Mouse (Mus musculus): ENCODE results near the gene Kcp. TPM values are rescaled to one million over a fixed set of nuclear protein-coding genes. Genes with fewer than 3 reads are reported as not detected.

Kcp gene
- 1 to 10 TPM; 1.7 to 1.9 TPM for total RNA-seq (2021)

DNA sequence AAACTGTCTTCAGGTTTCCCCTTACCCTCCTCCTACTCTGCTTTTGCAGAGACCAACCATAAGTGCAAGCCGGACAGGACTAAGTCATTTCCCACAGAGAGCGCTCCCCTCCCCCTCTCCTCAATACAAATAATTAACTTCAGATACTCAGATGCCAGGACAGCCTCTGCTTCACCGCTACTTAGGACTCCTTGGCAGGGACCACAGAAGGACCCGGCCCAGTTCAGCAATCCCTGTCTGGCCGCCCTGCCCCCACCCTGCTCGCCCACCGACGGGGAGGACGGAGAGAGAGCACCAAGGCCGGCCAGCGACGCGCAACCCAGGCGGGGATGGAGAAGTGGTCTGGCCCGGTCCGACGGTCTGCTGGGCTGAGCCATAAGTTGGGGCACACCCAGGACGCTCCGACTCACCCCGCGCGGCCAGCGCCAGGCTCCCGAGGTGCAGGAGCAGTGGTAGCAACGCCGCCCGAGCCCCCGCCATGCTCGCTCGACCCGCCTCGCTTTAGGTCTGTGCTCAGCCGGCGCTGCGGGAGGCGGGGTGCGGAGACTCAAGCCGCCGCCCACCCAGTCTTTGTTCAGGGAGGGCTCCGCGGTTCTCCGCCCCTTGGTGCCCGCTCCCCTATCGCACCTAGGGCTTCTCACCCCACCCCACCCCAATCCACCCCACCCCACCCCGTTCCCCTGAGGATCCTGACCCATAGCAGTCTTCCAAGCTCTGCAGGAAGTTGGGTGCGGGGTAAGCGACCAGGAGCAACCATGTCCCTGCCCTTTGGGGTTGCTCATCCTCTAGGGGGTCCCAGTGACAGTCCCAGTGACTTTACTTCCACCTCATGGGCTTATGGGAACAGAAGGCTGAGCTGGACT, at the start of gene Kcp:
Gene Kcp, minus strand, starts transcription at position 506 of the 863 bp plus-strand sequence.
- no peak for DNase-seq

DNA sequence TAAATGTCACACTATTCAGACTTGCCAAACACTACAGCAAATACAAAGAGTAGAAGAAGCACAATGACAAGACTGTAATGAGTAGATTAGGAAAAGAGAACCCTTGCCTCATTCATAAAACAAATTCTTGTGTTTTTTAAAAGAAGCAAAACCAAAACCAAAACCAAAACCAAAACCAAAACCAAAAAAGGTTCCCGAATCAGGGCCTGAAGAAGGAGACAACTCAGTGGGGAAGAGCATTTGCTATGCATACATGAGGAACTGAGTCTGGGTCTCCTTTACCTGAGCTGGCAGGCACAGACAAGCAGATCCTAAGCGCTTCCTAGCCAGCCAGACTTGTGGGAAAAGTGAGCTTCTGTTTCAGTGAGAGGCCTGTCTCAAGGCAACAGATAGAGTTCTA, 49.4 kb upstream of the Kcp start:
- DNase-seq: no peak

DNA sequence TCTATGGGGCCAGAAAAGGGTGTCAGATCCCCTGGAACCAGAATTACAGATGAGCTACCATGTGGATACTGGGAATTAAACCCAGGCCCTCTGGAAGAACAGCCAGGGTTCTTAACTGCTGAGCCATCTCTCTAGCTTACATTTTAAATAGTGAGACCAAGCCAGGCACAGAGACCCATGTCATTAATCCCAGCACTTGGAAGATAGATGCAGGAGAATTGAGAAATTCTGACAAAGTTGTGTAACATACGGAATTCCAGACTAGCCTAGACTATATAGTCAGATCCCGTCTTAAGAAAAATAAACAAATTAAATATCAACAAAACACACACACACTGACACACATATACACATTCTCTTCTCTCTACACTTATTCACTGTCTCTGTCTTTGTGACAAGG, 44.8 kb upstream of the Kcp start:
- DNase-seq: no peak

DNA sequence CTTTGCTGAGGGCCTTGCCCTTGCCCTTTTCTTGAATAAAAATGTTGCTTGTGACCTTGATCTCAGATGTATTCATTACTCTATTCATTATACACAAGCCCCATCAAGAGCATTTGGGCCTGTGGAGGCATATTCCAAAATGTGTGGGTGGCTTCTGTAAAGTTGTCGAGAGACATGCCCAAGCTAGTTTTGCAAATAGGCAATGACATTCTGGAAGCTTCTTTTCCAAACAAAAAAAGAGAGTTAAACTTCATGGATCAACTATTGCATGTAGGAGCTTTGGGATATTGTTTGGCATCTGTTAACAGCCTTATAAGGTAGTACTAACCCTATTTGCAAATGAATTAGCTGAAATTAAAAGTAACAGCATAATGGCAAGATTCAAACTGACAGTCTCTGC, 40.3 kb upstream of the Kcp start:
- no peak for DNase-seq

DNA sequence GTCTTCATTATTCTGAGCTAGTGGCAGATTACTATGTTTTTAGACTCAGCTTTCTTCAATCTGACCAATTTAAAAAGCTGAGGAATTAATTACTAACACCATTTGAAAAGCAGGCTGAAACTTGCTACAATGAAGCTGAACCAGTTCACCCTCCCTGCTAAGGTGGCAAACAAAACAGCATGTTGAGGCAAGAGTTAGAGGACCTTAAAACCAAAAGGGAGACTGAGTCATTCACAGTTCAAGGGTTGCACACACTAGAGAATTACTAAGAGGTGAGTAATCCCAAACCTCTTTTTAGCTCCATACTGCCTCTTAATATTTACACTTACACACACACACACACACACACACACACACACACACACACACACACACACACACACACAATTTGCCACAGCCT, 39.8 kb upstream of the Kcp start:
- no peak for DNase-seq

DNA sequence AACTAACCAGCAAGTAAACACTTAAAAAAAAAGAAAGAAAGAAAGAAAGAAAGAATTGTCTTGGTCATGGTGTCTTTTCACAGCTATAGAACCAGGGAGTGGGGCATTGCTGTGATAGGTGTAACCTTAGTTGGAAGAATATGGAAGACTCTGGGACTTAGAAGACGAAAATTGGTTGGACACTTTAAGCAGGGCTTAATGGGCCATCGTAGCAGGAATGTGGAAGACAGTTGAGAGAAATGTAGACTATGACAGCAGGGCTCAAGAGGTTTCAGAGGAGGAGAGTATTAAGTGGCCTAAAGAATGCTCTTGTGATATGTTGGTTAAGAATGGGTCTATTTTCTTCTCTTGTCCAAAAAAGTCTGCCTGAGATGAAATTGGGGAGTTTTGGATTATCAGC, 37.9 kb upstream of the Kcp start:
- DNase-seq: no peak

DNA sequence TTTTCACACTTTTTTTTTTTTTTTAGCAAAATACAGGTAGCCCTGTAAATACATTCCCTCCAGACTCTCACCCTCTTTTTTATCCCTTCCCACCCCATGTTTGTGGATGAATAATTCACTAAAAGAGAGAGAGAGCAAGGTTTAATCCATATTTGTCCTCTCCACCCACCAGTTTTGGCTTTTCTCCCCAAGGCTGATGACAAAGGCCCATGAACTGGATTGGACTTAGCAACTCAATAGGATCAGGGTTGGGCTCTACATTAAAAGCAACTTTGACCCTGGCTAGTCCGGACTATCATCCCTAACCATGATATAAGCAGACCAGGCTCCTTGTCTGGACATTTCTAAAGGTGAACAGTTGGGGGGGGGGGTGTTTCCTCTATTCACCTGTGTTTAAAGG, 33.2 kb upstream of the Kcp start:
- DNase-seq: no peak

DNA sequence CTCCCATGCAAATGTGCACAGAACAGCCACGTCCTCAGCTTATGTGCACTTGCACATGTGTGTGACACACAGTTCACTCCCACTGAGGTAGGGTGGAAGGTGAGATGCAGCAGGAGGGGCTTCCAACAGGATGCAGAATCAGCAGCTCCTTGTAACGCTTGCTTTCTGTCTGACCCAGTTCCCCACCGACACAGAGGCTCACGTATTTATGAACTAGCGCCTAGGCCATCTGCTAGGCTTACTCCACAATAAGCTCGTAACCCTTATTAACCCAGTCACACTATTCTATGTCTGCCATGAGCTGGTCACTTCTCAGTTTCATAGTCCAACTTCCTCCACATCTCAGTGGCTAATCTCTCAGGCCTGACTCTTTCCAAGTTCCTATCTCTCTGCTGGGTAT, 32.5 kb upstream of the Kcp start:
- DNase-seq: no peak

DNA sequence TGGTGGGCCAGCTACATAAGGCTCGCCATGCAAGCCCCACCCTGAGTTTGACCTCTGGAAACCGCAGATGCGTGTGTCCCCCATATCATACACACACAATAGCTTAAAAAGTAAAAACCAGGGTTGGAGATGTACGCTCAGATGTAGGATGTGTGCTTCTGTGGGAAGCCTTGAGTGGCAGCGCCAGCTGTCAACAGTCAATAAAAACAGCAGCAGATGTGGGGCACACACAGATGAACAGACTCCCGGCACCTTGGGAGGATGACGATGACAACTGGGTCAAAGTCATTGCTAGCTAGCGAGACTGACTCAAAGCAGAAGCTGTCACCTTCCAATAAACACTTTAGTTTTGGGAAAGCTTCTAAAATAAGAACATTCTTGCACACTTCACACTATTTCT, 31.8 kb upstream of the Kcp start:
- no peak for DNase-seq

DNA sequence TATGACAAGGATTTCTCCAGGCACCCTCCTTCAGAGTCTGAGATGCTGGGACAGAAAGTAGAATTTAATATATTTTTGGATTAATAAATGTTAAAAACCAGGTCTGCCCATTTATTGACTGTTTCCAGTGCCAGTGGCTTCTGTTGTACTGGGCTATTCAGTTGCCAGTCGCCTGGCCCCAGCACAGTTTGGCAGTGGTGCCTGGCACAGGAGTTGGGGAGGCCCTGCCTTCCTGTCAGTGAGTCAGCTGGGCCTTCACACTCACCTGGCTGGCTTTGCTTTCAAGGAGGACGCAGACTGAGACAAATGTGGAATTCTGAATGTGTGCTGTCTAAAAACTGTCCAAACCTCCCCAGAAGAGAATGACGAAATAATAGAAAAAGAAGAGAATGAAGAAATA, 29.5 kb upstream of the Kcp start:
- no peak for DNase-seq

DNA sequence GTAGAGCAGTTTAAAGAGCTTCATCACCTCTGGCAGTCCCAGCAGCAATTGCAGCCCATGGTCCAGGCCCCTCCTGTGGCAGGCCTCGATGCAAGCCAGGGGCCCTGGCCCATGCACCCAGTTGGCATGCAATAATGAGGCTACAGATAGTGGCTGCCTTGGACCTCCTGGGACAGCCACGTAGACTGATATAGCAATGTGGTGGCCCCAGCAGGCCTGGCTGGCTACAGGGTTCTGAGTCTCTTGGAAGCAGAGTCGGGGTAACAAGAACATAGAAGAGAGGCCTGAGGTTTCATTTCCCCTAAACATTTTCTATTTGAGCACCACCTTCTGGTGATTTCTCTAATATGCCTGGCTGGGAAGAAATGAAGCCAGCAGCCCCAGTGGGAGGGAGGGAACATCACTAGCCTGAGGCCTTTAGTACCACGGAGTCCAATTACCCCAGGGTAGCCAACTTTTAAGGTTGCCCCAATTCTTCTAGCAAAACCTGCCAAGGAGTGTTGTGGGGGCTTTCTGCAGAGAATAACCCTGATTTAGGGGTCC, 29.0 kb upstream of the Kcp start:
- peak in 1 of 2 experiments; percentile 42 for DNase-seq

DNA sequence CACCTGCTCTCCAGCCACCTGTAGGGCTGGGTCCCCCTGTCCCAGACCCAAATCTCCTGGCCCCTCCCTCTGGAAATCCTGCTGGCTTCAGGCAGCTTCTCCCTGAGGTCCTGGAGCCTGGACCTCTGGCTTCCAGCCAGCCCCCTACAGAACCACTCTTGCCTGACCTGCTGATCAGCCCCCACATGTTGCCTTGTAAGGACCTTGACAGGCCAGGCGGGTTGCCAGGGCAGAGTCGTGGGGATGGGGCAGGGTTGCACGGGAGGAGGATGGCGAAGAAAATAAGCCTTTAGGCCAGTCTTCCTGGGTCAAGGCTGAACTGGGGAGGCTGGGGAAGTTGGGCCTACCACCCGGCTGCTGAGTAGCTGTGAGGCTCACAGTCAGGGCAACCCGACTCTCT, 27.6 kb upstream of the Kcp start:
- DNase-seq: no peak

DNA sequence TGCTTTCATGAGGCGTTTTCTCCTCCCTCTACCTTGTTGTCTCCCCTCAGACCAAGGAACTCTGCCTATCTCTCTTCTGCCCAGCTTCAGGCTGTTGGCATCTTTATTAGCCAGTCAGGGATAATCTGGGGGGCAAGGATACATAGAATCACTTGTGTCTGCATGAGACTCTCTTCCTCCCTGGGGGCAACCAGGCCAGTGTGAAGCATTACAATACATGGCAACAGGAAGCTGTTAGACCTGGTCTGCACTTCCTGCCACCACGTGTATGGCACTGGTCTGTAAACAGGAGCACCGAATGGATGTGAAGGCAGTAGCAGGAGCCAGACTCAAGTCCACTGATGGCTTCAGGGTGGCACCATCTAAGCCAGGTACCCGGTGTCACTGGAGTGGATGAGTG, 22.3 kb upstream of the Kcp start:
- DNase-seq: no peak

DNA sequence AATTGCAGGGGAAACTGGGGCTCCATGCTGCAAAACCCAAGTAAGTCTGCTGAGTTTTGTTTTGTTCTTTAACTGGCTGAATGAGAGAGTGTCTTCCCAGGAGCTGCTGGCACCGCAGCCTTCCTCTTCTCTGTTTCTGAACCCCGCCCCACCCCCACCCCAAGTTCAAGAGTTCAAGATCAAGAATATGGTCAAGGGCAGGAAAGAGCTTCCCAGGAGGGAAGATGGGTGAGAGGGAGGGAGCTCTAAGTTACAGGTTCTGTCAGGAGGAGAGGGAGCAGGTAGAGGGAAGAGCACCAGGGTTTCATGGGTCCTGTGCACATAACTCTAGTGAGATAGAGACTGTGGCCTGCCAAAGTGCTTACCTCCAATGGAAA, 21.7 kb upstream of the Kcp start:
- no peak for DNase-seq

DNA sequence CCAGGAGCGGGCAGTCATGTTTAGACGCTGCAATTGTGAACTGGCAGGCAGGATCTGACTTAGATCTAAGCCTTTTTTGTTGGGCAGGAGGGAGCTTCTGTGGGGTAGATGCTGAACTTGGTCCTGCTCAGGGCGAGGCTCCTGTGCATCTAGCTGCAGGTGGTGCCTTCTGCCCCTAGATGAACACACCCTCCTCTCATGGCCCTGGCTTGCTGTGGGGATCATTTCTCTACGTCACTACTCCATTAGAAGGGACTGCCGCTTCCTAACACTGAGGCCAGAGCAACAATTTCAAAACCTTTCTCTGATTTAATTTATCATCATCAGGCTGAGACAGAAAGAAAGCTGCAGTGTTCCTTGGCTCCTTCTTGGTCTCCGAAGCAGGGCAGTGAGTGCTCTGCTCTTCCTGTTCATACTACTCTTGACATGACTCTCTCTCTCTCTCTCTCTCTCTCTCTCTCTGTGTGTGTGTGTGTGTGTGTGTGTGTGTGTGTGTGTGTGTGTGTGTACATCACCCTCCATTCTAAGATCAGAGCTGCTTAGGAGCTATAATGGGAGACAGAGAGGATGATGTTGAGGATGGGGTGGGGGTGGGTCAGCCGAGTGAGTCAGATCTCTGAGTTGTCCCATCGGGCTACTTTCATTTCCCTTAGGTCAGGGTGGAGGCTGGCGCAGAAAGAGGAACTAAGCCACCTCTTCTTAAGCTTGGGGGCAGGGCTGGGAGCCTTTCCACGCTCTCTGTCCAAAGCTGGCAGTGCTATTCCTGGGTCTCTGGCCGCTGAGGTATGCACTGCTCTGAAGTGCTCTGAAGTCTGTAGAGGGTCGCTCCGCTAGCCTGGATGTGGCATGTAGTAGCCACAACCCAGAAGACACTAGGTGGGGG, 21.1 kb upstream of the Kcp start:
- DNase-seq: no peak

DNA sequence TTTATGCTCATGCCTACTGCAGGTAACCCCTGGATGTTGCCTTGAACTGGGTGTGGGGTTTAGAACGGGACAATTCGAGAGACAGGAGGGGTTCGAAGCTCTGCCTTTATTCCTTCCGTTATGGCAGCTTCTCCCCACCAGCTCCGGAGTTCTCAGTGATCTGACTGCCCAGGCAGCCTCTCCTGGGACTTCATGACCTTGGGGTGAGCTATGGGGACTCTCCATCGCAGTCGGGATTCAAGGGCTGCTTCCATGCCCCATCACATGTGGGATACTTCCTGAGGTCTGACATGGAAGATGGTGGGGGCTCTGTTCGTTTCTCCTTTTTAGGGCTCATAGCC, 20.4 kb upstream of the Kcp start:
- no peak for DNase-seq

DNA sequence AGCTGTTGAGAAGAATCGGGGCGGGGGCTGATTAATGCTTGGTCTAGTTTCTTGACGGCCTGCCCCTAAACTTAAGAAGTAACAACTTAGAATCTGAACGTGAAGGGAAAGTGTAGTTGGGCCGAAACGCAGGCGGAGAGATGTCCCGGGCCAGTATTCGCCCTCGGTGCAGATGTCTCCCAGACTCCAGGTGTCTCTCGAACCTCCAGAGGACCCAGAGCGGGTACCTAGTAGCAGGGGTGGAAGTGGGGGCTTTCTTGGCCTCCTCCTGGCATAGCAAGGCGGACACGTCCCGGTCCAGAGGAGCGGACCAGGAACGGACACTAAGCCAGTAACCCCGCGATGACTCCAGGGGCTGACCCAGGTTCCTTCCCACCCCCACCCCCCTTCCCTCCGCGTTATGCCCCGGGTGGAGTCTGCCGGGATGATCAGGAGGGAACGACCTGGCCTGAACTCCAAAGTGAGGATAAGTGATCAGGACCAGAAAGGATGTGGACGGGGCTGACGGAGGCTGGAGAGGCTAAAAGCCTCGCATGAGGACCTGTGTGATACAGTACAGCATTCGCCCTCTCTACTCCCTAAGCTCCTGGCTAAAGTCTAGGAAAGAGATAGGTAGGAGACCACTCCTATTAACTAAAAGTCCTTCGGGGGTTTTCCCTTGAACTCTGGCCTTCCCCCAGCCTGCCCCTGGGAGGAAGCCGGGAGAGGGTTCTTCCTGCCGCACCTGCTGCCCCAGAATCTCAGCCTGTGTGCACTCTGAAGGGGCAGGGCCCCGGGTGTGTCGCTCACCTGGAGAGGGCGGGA, 19.8 kb upstream of the Kcp start:
- no peak for DNase-seq

DNA sequence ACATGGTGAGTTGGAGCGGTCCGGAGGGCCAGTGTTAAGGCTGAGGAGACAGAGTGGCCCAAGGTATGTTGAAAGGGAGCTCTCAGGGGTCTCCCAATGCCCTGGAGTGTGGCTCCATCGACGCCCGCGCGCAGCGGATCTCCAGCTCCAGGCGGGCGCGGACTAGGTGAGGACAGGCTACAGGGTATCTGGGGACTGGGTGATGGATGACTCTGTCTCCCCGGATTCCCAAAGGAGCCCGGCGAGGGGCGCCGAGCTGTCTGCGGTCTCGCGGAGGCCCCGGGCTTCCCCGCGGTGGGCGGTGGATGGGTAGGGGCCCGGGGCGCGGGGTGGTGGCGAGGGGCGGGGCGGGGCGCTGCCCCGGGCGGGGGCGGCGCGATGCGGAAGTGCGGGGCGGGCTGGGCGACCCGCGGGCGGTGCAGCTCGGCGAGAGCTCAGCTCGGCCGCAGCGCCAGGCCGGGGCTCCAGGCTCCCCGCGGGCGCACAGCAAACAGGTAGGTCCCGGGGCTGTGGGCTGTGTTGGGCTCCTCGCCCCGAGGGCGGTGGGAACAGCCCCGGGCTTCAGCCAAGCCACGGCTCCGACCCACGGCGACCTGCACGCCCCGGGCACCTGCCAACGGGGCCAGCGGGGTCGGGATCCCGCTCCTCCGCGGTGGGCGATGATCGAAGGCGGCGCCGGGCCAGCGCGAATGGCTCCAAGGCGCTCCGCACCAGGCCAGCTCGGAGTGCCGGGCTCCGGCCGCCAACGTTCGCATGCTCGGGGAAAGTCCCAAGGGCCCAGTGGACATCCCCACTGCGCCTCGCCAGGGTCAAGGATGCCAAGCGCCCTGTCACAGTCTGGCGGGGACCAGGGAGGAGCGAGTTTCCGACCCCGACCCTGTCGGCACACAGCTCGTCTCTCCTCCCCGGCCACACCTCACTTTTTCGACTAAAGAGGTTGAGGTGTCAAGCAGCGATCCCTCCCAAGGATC, 18.8 kb upstream of the Kcp start, which contains the start of gene Irf5:
Gene Irf5, plus strand, starts transcription at position 345 of the 971 bp plus-strand sequence.
- no peak for DNase-seq

DNA sequence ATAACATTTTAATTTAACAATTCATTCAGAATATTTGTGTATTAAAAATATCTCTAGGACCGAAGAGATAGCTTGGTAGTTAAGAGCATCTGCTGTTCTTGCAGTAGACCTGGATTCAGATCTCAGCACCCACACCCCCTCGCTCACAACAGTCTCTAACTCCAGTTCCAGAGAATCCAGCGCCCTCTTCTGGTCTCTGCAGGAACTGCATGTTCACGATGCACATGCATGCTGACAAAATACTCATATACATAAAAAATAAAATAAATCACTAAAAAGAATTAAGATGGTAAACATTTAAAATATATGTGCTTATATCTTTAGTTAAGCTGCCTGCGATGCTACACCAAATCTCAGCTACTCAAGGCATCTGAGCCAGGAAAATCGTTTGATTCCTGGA, 17.5 kb upstream of the Kcp start:
- DNase-seq: no peak

DNA sequence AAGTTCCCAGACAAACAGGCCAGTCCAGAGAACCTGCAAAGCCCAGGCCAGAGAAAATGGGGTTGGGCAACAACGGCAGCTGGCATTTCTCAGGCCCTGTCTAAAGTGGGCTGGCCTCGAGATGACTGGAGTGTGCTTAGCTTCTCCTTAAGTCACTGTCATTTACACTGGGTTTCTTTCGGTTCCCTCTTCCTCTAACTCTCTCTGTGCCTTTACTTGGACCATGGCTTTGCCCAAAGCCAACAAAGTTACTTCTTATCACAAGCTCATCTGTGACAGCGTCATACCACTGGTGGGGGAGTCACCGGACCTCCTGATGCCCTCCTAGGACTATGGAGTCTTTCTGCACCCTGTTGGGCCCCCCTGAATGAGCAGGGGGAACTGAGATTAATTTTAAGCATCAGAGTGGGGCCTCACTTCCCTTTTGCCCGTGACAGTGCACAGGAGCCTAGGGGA, 16.3 kb upstream of the Kcp start:
- DNase-seq: no peak

DNA sequence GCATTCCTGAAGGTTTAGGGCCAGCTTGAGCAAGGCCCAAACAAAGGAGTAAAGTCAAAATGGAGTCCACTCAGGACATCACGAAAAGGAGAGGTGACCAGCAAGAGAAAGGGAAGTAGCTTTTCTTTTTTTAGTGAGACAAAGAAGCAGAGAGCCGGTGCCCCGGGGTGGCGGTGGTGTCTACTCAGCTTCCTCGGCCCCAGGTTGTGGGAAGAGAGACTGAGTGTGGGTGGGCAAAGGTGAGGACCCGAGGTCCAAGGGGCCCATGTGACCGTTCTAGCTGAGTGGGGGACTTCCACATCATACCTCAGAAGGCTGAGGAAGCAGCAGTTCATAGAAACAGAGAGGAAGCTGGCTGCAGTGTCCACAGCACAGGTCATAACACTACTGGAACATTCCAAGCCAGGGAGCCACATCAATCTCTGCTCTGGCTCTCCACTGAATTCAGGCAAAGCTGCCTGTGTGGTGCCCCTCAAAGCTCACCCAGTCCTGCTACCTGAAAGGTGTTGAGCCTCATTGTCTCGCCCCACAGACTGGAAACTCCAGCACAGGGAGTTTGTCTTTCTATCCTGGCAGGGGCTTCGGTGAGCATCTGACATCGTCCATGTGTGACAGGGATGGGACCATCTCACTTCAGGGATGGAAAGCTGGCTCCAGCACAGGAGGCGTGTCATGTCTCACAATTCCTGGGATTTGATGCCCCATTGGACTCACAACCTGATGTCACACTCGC, 15.7 kb upstream of the Kcp start:
- DNase-seq: no peak
